Mouse (Mus musculus): ENCODE results near the gene Ubqln1.
A peak's percentile ranks its signal among the peaks of the same experiment; 100 is the strongest.

The Ubqln1 gene

DNA sequence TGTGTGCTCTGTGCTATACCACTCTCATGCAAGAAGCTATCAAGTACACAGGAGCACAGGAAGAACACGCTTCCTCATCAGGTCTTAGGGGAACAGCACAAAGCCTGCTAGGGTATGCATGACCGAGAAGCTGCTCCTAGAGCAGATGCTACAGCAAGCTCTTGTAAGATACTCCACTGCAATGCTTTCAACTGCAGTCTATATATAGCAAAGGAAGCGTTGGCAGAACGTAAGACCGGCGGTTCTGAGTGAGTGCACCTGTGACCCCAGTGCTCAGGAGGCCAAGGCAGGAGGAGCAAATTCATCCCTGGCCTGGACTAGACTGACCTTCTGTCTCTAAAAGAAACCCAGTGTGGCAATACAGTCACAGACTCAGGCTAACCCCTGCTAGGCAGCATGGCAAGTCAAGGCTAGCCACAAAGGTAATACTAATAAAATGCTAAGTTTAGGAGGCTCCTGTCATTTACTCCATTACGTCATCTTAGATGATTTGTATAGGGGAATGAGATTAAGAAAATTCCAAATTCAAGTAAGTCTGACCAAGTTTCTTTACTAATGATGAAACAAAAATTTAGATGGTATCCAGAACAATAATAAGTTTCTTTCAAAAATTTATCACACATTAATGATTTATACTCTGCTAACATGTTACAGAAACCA lies 17.3 kb downstream of the Ubqln1 start:
- peak; percentile 25 for DNase-seq

DNA sequence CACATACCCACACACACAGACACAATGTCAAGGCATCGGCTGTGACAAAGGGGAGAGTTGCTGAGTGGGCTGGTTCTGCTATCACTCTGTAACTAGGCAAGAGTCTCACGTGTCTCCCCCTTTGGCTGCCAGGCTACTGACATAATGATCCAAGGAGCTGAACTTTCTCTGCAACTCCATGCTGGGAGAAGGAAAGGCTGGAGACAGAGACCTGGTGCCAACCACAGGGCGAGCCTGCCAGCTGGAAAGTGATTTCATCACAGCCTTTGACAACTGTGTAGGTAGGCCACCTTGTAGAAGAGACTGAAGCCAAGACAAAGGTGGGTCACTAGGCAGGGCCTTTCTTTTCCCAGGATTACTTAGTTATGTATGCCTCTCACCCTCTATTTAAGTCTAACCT lies 18.2 kb downstream of the Ubqln1 start:
- DNase-seq = no peak

DNA sequence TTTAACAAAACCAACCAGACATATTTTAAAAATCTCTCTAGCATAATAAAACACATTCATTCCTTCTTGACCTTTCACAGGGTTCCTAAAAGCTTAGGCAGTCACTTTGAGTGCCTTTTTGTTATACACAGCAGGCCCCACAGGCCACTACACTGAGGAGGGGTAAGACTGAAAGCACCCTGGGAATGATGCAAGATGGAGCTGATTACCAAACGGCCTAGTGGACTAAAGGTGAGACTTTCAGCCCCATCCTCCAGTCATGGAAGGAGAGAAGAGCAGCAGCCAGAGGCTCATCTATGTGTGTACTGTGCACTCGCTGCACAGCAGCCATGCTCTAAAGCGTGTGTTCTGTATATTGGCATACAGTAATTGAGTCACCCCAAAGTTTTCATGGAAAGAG lies 20.5 kb downstream of the Ubqln1 start:
- no peak for DNase-seq

DNA sequence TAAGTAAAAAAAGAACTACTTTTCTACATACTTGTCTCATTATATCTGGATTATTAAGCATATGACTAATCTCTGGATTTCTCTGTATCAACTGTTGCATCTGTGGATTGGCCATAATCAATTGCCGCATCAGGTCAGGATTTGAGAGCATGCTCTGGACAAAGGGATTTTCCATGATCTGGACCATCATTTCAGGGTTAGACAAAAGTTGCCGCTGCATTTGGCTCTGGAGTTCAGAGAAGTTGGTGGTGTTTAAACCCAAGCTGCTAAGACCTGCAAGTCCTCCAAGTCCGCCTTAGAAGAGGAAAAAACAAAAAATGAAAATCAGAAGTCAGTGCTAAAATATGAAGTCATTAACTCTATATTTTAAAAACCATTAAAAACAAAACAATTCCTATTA lies 22.2 kb downstream of the Ubqln1 start:
- DNase-seq = no peak

DNA sequence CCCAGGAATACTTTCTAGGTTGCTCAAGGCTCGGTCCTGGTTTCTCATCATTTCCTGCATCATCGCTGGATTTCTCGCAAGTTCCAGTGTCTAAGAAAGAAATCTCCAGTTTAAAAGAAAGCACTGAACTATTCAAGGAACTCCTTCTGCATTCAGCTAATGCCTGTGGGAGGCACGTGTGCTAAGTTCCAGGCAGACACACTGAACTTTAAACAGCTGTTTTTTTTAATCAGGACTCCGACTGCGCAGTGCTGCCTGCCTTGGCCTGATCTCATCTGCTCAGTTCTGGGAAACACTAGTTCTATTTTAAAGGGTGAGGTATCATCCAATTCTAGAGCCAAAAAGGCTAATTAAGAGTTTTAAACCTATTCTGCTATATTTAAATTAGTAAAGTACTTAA lies 23.3 kb downstream of the Ubqln1 start:
- no peak for DNase-seq

DNA sequence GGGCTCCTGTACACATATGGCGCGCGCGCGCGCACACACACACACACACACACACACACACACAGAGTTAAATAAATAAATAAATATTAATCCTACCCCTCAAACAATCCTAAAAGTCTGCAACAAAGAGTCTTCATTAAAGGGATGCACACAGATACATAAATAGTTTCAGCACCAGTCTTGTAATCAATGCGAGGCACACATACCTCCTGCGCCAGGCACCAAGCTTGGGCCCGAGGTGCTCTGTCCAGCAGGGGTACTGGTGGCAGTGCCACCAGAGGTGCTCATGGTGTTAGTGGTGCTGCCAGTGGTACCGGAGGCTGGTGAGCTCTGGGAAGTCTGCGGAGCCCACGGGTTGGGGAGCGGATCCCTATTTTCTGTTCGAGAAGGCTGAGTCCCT lies 23.9 kb downstream of the Ubqln1 start:
- DNase-seq = no peak

DNA sequence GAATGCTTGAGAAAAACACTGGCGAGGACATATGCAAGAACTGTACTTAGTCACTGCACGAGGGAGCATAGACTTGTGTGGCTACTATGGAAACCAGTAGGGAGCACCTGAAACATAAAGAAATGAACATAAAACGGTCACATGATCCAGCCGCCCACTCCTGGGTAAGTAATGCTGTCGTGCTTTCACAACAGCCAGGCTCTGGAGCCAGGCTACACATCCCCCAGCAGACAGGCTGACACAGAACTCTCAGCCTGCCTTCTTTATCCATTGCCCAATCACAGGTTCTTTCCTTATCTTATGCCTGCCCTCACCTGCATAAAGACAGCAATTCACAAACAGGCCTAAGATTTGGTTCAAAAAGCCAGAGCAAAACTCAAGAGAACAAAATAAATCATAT lies 26.0 kb downstream of the Ubqln1 start:
- no peak for DNase-seq

DNA sequence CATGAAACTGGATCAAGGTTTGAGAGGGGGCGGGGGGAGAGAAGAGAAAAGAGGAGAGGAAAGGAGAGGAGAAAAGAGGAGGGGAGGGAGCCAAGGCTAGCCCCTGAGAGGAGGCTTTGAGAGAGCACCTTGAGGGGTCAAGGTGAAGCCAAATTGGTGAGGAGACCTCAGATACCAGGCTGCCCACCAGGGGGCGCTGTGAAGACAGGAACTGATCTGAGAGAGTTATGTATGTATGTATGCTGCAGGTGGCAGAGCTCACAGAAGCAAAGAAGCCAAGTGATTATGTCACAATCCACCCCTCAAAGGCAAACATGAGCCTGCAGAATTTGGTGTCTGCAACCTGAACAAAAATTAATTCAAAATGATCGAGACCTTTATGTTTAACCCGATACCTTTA lies 27.0 kb downstream of the Ubqln1 start:
- peak; percentile 94 for DNase-seq

DNA sequence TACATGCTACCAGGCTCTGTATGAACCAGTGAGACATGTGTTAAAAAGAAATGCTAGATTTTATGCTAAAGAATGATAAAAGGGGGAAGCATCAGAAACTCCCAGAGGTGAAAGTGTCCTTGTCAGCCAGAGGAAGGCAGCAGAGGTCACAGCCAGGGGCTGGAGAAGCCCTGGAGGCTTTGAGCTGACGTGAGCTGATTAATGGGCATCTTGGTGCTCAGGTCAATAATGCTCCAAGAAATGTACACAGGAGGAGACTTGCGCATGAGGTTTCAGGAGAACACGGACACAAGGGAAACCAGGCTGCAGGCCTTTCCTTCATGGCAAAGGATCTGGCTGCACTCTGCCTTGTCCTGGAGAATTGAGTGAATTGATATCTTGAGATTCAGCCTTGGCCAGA lies 27.7 kb downstream of the Ubqln1 start:
- DNase-seq = no peak

DNA sequence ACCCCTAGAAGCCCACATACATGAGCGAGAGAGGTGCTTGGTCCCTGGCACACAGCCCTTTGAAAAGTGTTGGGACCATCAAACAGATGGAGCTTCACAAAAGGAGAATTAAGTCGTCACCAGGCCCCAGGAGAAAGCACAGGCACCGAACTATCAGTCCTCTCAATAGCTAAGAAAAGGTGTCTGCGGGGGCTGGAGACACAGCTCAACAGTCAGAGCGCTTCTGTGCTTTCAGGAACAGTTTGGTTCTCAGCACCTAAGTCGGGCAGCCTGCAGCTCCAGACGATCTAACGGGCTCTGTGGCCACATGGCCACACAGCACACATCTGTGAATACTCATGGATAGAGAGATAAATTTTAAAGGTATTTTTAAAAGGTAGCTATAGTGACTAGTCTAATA lies 29.2 kb downstream of the Ubqln1 start:
- no peak for DNase-seq

DNA sequence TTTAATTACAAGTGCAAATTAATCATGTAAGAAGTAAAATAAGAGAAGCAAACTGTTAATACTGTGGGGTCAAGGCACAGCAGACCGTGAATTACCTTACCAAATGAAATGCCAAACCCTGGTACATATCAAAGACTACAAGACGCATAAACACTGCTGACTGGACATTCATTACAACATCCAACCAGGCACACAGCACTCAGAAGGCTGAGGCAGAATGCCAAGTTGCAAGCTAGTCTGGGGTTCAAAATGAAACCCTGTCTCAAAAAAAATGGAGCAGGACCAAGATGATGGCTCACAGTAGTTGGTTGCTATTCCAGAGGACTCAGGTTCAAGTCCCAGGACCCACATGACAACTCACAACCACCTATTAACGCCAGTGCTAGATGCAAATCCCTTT lies 31.3 kb downstream of the Ubqln1 start:
- no peak for DNase-seq

DNA sequence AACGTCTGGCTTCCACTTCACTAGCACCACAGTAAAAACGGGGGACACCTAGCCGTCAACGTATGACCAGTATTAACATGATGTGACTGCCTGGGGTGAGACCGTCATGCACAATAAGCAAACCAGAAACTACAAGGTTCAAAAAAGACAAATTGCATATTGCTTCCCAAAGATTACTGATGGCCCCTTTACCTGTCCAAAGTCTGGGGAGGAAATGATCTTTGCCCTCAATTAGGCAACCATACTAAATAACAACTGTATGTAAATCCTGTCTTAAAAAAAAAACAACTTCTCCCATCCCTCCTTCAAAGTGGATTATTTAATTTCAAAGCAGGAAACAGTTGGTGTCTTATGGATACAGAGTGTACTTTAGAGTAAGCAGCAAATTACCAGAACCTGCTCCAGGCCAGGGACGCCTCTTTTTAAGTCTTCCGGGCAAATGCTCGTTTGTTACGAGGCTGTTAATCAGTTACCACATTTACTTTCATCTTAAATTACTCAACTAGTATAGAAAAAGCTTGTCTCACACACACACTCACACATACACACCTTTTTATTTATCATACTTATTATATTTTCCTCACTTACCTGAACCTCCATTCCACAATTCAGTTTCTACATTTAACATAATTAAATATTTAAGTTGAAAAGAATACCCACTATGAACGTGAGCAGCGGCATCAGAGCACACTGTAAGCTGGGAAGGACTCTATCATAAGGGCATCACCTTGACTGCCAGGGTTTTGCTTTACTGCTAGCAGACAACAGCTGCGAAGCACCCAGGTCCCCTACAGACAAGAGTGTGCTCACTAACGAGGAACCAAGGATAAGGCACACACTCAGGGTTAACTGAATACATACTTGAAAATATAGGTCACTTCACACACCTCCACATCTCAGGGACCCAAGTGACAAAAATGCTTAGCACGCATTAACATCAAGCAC lies 33.6 kb downstream of the Ubqln1 start:
- no peak for DNase-seq

DNA sequence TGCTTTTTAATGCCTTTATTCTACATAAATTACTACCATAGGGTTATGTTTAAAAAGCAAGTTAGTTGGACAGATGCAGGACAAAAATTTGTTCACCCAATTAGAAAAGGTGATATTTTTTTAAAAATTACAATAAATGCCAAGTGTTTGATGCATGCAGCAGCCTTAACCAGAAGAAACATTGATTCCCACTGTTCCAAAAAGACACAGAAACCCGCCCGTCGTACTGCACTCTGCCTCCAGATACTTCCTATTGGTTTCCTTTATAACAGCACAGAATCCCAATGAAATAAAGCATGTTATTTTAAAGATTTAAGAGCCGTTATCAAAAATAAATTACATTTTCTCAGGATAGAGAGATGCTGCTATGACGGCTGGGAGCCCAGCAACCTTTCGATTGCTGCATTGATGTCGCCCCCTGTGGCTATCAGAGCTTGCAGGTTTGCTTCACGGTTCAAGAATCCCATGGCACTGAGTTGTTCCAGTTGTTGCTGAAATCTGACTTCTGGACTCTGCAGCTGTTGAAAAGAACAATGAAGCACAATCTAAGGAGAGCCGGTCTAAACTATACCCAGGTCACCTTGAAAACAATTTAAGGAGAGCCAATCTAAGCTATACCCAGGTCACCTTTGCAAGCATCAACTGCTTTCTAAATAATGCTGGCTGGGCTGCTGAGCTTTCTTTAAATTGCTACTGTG lies 37.8 kb downstream of the Ubqln1 start:
- peak; percentile 97 for DNase-seq

DNA sequence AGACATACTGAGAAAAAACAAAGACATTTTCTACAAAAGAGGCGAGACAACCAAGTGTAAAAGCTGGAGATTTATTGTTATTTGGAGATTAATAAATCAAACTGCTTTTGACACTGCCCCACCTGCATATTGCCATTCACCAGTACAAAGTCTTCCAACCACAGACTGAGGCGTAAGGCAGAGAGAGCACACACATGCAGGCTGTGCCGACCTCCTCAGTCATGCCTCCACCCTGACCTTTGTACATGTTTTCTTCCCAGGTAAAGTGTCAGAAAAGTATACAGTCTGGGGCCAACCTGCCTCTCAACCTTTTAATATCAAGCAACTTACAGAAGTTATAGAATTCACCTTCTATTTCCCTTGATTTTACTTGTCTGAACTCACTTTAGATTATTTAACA lies 39.3 kb downstream of the Ubqln1 start:
- DNase-seq = no peak

DNA sequence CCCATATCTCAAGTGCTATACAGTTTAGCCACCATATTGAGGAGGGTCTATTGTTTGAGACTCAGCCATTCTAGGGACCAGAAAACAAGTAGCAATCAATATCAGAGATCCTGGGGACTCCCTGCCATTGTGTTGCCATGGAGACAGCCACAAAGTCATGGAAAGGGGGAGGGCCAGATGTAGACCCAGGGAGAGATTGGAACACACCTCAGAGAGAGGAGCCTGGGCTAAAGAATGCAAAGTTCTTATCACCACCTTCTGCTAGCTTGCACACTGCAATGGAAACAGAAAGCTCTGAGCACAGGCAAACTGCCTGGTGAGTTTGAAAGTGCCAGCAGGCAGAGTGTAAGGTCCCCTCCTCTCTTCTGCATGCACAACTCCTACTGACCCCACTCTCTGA lies 47.3 kb downstream of the Ubqln1 start:
- DNase-seq = no peak

DNA sequence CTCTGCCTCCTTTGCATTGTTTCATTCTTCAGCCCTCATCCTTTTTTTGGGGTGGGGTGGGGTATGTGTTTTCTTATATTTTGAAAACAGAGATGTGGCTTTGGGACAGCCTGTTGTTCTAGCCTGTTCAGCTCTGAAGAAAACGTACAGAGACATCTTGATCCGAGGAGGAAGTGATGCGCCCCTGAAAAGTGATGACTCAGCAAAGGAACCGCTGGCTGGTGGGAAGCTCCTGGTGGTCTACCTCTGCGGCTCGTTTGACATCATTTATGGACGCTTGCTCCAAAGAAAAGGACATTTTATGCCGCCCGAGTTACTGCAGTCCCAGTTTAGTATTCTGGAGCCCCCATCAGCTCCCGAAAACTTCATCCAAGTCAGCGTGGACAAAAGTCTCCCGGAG lies 52.1 kb downstream of the Ubqln1 start:
- DNase-seq = no peak

DNA sequence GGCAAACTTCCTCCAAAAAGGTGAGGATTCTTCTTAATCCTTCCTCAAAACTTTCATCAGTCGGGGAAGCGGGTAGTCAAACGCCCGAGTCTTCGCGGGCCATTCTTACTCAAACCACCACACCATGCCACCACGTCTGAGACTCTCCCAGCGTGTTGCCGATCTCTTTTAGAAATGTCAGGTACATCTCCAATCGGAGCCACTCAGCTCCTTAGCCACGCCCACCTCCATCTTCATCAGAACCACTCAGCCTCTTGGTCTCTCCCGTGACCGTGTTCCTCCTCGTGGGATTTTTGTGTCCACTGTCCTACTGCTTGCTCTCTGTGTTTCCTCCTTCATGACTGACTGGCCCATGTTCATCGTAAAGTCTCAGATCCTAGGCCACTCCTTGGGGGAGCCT lies 54.7 kb downstream of the Ubqln1 start:
- no peak for DNase-seq

DNA sequence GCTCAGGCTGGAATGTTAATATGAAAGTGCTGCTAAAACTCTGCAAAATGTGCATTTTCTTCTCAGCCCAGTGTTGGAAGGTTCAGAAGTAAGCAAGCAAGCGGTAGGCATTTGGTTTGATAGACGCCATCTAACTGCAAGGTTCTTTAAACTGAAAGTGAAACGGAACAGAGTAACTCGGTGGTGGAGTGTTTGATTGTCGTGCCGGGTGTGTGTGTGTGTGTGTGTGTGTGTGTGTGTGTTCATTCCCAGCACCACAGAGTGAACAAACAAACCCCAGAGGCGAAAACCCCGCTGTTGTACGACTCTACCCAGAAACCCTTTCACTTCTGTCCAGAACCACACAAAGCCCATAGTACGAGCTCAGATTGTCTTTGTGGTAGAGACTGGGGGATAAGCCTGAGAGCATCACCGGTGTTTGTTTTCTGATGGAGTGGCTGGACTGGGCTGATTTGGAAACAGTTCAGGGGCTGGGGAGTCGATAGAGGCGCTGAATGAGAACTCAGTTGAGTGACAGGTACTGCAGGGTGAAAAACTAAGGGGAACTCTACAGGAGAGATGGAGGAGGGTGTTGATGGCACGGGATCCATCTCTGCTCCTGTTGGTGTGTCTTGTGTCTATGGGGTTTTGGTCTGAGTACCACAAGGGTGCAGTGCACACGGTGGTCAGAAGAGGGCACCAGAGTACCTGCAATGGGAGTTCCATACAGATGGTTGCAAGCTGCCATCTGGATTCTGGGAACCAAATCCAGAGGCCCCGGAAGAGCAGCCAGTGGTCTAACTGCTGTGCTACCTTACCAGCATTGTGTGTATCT lies 57.1 kb downstream of the Ubqln1 start:
- peak; percentile 90 for DNase-seq

DNA sequence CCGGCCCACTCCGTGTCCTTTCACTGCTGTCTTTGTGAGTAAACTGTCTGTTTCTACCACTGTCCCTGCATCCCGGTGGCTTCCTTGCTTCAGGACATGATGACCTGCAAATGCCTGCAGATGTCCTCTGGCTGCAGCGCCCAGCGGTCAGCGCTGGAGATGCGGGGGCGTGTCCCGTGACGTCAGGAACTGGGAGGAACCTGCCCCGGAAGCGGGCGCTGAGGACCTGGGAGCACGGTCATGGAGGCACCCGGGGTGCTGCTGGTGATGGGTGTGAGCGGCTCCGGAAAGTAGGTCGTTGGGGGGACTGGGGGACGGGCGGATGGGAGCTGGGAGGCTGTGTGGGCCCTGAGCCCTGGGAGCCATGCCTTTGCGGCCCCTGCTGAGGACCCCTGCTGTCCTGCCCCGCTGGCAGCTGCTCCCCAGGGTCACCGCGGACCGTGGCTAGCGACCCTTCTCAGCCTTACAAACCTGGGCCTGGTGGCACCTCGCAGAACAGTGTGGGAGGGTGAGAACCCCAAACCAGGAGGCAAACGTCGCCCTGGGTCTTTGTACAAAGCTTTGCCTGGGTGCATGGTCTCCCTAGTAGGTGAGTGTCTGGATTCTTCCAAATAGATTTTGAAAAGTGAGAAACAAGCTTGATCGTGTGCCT lies 57.9 kb downstream of the Ubqln1 start, which contains the start of gene Idnk:
Idnk (plus strand) TSS at position 203 of the 652 bp plus-strand sequence.
- DNase-seq = peak; percentile 88

DNA sequence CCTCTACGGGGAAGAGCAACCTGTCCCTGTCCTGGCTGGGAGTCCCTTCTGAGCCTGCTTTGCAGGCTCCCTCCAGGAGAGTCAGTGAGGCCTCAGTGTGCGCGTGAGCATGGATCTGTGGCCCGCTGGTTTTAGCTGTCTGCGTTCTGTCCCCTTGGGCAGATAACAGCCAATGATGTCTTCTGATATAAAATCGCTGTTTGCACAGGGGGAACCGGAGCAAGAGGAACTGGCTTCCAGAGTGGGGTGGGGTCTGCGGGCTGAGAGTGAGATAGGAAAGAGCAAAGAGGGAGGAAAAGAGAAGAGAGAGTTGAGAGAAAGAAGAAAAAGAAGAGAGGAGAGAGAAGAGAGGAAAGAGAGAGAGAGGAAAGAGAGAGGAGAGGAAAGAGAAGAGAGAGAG lies 58.4 kb downstream of the Ubqln1 start:
- DNase-seq = peak; percentile 25

DNA sequence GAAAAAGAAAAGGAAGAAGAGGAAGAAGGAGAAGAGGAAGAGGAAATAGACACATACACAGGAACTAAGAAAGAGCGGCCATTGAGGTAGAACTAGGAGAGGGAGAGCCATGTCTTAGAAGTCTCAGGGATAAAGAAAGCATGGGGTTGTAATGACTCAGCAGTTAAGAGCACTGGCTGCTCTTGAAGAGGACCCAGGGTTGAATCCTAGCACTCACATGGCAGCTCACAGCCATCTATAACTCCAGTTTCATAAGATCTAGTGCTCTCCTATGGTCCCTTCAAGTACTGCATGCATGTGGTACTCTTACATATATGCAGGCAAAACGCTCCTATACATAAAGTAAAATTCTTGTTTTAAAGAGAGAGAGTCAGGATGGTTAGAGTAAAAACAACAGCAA lies 59.4 kb downstream of the Ubqln1 start:
- peak; percentile 40 for DNase-seq

DNA sequence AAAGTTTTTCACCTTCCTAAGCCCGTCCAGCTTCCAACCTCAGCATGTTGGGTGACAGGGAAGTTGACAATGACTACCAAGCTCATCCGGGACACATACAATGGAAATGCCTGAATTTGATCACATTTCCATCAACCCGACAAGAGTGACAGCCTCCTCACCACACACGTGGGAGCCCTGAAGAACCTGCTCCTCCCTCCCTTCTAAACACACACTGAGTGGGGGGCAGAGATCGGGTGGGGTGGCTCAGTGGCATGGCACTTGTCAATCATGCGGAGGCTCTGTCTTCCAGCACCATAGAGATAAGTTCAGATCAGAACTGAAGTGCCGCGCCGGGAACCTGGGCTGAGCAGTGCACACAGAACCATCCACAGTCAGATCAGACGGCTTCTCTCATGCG lies 65.0 kb downstream of the Ubqln1 start:
- DNase-seq = no peak

Data from thymus, postnatal 14 days (tissue).